Mouse (Mus musculus): ENCODE data around the gene Lins1. TPM values are rescaled to one million over a fixed set of nuclear protein-coding genes. Genes with fewer than 3 reads are reported as not detected.

The Lins1 gene
- 5.0 and 6.0 TPM in 2 replicates for polyA plus RNA-seq (2021; fragmentation: Nextera tagmentation)
- long read RNA-seq, experiment 1, partial matches to known transcripts = 0 of 3 reads
- long read RNA-seq, experiment 1, other reads (novel, unspliced or antisense) = 2 of 3 reads
- long read RNA-seq, experiment 2, full-length matches to known transcripts = 14 of 20 reads
- long read RNA-seq, experiment 2, partial matches to known transcripts = 1 of 20 reads
- long read RNA-seq, experiment 2, other reads (novel, unspliced or antisense) = 5 of 20 reads

DNA sequence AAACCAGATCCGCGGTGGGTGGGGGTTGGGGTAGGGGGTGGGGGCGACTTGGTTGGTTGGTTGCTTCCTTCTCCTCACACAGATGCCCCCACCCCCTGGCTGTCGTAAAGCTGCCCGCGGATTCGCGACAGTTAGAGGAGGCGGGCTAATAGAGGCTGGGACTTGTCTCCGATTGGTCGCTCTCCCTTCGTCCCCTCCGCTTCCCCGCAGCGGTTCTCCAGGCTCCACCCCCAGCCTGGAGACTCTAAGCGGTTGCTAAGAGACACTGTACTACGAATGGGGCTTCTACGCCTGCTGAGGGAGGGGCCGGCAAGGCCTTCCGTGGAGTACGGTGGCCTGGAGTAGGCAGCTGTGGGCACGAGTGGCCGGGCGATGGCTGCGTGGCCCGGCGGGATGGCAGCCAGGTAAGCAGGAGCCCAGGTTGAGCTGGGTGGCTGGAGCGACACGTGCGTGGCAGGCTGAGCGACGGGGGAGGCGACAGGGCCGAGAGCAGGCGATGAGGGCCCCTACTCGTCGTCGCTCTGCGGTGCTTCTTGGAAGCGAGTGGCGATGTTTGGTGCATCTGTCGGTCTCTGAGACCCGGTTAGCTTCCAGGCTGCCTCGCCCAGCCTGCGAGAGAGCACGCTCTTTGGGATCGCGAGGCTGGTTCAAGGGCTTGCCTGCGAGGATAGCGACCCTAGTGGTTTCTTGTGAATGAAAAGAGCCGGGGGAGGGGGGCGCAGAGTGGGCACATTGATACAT lies at the start of gene Lins1:
TSS of gene Lins1 (plus strand) at position 270 of the 741 bp plus-strand sequence.

DNA sequence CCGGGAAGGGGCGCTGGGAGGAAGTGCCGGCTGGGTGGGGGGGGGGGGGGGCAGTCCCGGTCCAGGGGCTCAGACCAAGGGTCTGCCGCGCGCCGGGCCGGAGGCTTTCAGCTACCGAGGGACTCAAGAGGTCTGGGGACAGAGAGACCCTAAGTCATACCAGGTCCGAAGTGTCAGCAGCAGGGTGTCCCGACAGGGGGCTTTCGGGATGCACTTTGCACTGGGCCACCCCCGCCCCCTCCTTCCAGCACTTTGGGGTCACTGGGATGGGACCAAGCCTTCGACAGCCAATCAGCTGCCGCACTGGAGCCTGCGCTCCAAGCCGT lies 432 bp upstream of the Lins1 start, which contains the start of gene Asb7:
TSS of gene Asb7 (minus strand) at position 303 of the 326 bp plus-strand sequence.

DNA sequence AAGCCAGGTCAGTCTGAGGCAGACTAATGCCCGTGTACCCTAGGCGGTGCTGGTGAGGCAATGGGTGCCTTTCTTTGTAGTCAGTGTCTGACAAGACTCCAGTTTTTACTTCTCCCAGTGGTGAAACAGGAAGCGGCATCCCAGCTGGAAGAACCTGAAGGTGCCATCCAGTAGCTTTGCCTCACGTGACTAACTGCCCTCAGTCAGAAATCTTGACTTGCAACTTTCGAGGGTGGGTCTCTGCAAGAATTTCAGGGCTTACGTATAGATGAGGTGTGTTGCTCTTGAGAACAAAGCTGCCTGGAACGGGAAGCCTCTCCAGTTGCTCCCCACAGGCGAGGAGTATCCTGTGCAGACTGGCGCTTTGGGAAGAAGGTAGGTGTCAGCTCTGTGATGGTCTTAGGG lies 53.7 kb downstream of the Lins1 start, which contains the start of gene Cers3:
TSS of gene Cers3 (plus strand) at position 128 of the 405 bp plus-strand sequence.

Other genes with a start within 250 kb of the Lins1 start
- 2.6 and 3.4 TPM in 2 replicates for gene Asb7, start 293 bp upstream of the Lins1 start, polyA plus RNA-seq (2021; fragmentation: Nextera tagmentation)
- 0.13 and 0.23 TPM in 2 replicates for gene Cers3, start 53.6 kb downstream of the Lins1 start, polyA plus RNA-seq (2021; fragmentation: Nextera tagmentation)
- gene Adamts17, start 149.8 kb downstream of the Lins1 start, polyA plus RNA-seq (2021; fragmentation: Nextera tagmentation) = 0.82 and 2.2 TPM in 2 replicates

Measured in layer of hippocampus, adult 6 months (tissue).